Mouse (Mus musculus): ENCODE data around the gene Rere. TPM values are rescaled to one million over a fixed set of nuclear protein-coding genes. Genes with fewer than 3 reads are reported as not detected.
"Not testable (repeated sequence)": the region's sequence is repeated elsewhere in the genome, so short reads cannot be mapped to it uniquely, and the experiment has no call there.

The Rere gene
- polyA plus RNA-seq, 1 experiment from 2014 or later, result 44.4 TPM

DNA sequence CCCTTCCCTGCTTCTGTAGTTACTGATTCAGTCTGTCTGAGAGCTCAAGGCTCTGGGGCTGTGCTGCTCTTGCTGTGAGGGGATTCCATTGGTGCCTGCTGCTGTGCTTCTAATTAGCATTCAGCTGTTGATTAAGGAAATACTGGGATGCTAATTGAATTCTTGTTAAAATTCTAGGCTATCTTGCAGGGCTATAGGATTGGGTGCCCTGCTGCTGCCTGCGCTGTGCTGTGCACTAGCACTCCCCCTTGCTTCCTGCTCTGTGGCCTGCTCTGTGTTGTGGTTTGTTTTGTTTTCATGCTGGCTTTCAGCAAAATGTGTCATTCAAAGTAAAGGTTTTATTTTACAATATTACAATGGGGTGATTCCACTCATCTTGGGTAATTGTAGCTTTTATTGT is 258.4 kb downstream of the Rere start:
- peak overlapping the region; percentile 76 for H3K27ac ChIP-seq
- peaks cover 11% of the 10 kb centered on the region; the same call in 1 of the 2 replicates for H3K4me1 ChIP-seq (replicated peaks; ENCODE audit: control insufficient read depth, insufficient read depth, low read length)
- WGBS, result 27% methylated on average over 1 of the region's 1 CpGs
- no peak overlapping the region for H3K4me3 ChIP-seq (replicated peaks; ENCODE audit: low read length)
- peaks cover 19% of the 10 kb centered on the region for H3K36me3 ChIP-seq (replicated peaks; ENCODE audit: control insufficient read depth, insufficient read depth)
- no peaks in the 10 kb centered on the region for H3K27me3 ChIP-seq (ENCODE audit: control insufficient read depth, insufficient read depth, low read length)
- ATAC-seq (ENCODE audit: low FRiP score) (peak; percentile 85), DNase-seq (ENCODE audit: low spot score) (peak; percentile 59)
- H3K9me3 ChIP-seq (ENCODE audit: control insufficient read depth, low read length), result no peaks in the 10 kb centered on the region
- H3K4me2 ChIP-seq (replicated peaks), result no peak overlapping the region
- H3K9ac ChIP-seq, result no peak overlapping the region

DNA sequence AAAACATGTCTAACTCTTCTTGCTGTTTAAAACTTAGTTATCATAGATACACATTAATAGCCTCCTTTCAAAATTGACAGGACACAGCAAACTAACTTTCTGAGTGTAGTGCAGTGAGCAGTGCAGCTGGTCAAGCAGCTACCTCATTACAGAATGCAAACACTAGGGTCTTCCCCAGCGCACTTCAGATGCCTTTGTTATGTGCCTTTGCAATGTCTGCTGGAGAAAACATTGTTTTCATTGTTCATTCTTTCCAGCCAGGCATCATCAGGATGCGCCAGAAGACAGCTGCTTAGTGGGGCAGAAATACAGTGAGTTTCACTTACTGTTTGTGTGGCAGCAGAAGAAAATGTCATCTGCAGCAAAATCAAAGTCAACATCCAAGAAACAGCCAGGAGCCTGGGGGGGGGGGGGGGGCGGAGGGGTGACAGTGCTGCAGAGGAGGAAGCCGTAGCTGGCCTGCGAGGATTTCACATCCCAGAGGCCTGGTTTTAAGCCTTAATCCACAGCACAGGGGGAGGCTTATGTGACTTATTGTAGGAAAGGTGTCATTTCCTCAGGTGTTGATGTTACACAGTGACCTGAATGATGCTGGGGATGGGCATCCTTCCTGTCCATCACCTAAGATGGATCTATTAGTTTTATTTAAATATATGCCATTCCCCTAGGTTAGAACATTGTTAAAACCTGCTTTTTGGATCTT is 259.1 kb downstream of the Rere start:
- no peak for DNase-seq (ENCODE audit: low spot score)
- Histone ChIP-seq H3K36me3 (replicated peaks; ENCODE audit: control insufficient read depth, insufficient read depth) (peaks cover 12% of the 10 kb centered on the region; the same call in 1 of the 2 replicates), H3K27me3 (ENCODE audit: control insufficient read depth, insufficient read depth, low read length) (no peaks in the 10 kb centered on the region), H3K4me1 (replicated peaks; ENCODE audit: control insufficient read depth, insufficient read depth, low read length) (peaks cover 11% of the 10 kb centered on the region; the same call in 1 of the 2 replicates), H3K4me3 (replicated peaks; ENCODE audit: low read length) (no peak overlapping the region), H3K9me3 (ENCODE audit: control insufficient read depth, low read length) (no peaks in the 10 kb centered on the region), H3K9ac (peak overlapping the region; percentile 18; the same call in 1 of the 2 replicates), H3K27ac (peak overlapping the region; percentile 76), H3K4me2 (replicated peaks) (no peak overlapping the region)
- no peak for ATAC-seq (ENCODE audit: low FRiP score)
- WGBS, result 11% methylated on average over 4 of the region's 5 CpGs

GRCm38 (mm10) chr4:150544231-150544630 is 262.8 kb downstream of the Rere start:
- no peak for DNase-seq (ENCODE audit: low spot score)
- 82% methylated on average over 7 of the region's 7 CpGs for WGBS
- Histone ChIP-seq H3K36me3 (replicated peaks; ENCODE audit: control insufficient read depth, insufficient read depth) (peaks cover 14% of the 10 kb centered on the region), H3K4me2 (replicated peaks) (no peak overlapping the region), H3K27ac (peak overlapping the region; percentile 3; the same call in 1 of the 2 replicates), H3K9ac (no peak overlapping the region), H3K9me3 (ENCODE audit: control insufficient read depth, low read length) (no peaks in the 10 kb centered on the region), H3K27me3 (ENCODE audit: control insufficient read depth, insufficient read depth, low read length) (no peaks in the 10 kb centered on the region), H3K4me1 (replicated peaks; ENCODE audit: control insufficient read depth, insufficient read depth, low read length) (peaks cover 7% of the 10 kb centered on the region; the same call in 1 of the 2 replicates), H3K4me3 (replicated peaks; ENCODE audit: low read length) (no peak overlapping the region)
- ATAC-seq (ENCODE audit: low FRiP score), result no peak

- Histone ChIP-seq H3K4me3 (replicated peaks; ENCODE audit: low read length) (no peak overlapping the region), H3K4me2 (replicated peaks) (no peak overlapping the region), H3K27me3 (ENCODE audit: control insufficient read depth, insufficient read depth, low read length) (no peaks in the 10 kb centered on the region), H3K9ac (no peak overlapping the region), H3K9me3 (ENCODE audit: control insufficient read depth, low read length) (no peaks in the 10 kb centered on the region), H3K4me1 (replicated peaks; ENCODE audit: control insufficient read depth, insufficient read depth, low read length) (peaks cover 7% of the 10 kb centered on the region; the same call in 1 of the 2 replicates), H3K36me3 (replicated peaks; ENCODE audit: control insufficient read depth, insufficient read depth) (peaks cover 14% of the 10 kb centered on the region), H3K27ac (0 out of 2 replicates have a peak overlapping the region, but pooled peaks have one; percentile 3)
- 88% methylated on average over 10 of the region's 10 CpGs for WGBS
- ATAC-seq (ENCODE audit: low FRiP score), result no peak
- no peak for DNase-seq (ENCODE audit: low spot score)
Measured at GRCm38 (mm10) chr4:150544652-150545258, 263.3 kb downstream of the Rere start.

GRCm38 (mm10) chr4:150545775-150546174 is 264.3 kb downstream of the Rere start:
- no peak overlapping the region for H3K27ac ChIP-seq
- ATAC-seq (ENCODE audit: low FRiP score) (no peak), DNase-seq (ENCODE audit: low spot score) (no peak)
- H3K9me3 ChIP-seq (ENCODE audit: control insufficient read depth, low read length), result no peaks in the 10 kb centered on the region
- H3K36me3 ChIP-seq (replicated peaks; ENCODE audit: control insufficient read depth, insufficient read depth), result peaks cover 17% of the 10 kb centered on the region
- H3K4me1 ChIP-seq (replicated peaks; ENCODE audit: control insufficient read depth, insufficient read depth, low read length), result 0 out of 2 replicates have a peak, but pooled peaks cover 1% of the 10 kb centered on the region
- no peak overlapping the region for H3K4me2 ChIP-seq (replicated peaks)
- H3K27me3 ChIP-seq (ENCODE audit: control insufficient read depth, insufficient read depth, low read length), result no peaks in the 10 kb centered on the region
- 93% methylated on average over 7 of the region's 7 CpGs for WGBS
- H3K9ac ChIP-seq, result no peak overlapping the region
- no peak overlapping the region for H3K4me3 ChIP-seq (replicated peaks; ENCODE audit: low read length)

GRCm38 (mm10) chr4:150546296-150546695 is 264.9 kb downstream of the Rere start:
- peaks cover 17% of the 10 kb centered on the region for H3K36me3 ChIP-seq (replicated peaks; ENCODE audit: control insufficient read depth, insufficient read depth)
- ATAC-seq (ENCODE audit: low FRiP score); H3K9me3 ChIP-seq (ENCODE audit: control insufficient read depth, low read length); H3K4me3 ChIP-seq (replicated peaks; ENCODE audit: low read length); H3K9ac ChIP-seq; H3K27me3 ChIP-seq (ENCODE audit: control insufficient read depth, insufficient read depth, low read length); H3K27ac ChIP-seq; H3K4me2 ChIP-seq (replicated peaks); DNase-seq (ENCODE audit: low spot score); H3K4me1 ChIP-seq (replicated peaks; ENCODE audit: control insufficient read depth, insufficient read depth, low read length): not testable (repeated sequence)
- 96% methylated on average over 4 of the region's 4 CpGs for WGBS

DNA sequence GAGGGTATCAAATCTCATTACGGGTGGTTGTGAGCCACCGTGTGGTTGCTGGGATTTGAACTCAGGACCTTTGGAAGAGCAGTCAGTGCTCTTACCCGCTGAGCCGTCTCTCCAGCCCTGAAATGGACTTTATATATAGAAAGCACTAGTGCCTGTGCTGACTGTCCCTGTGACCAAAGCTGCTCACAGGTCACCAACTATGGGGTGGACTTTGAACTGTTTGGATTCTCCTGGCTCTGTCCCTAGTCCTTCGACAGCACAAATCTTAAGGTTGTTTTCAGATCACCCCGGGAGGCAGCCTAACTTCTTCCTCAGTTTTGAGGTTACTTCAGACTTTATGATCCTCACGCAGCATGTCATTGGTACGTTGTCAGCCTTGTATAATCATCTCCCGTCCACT is 267.9 kb downstream of the Rere start:
- no peak overlapping the region for H3K27ac ChIP-seq
- H3K9me3 ChIP-seq (ENCODE audit: control insufficient read depth, low read length), result no peaks in the 10 kb centered on the region
- H3K4me3 ChIP-seq (replicated peaks; ENCODE audit: low read length), result no peak overlapping the region
- H3K9ac ChIP-seq, result no peak overlapping the region
- no peaks in the 10 kb centered on the region for H3K4me1 ChIP-seq (replicated peaks; ENCODE audit: control insufficient read depth, insufficient read depth, low read length)
- H3K4me2 ChIP-seq (replicated peaks), result no peak overlapping the region
- peaks cover 17% of the 10 kb centered on the region for H3K36me3 ChIP-seq (replicated peaks; ENCODE audit: control insufficient read depth, insufficient read depth)
- ATAC-seq (ENCODE audit: low FRiP score) (no peak), DNase-seq (ENCODE audit: low spot score) (no peak)
- no peaks in the 10 kb centered on the region for H3K27me3 ChIP-seq (ENCODE audit: control insufficient read depth, insufficient read depth, low read length)
- 94% methylated on average over 9 of the region's 9 CpGs for WGBS

- Histone ChIP-seq H3K9ac (no peak overlapping the region), H3K27ac (no peak overlapping the region), H3K4me1 (replicated peaks; ENCODE audit: control insufficient read depth, insufficient read depth, low read length) (no peaks in the 10 kb centered on the region), H3K36me3 (replicated peaks; ENCODE audit: control insufficient read depth, insufficient read depth) (peaks cover 17% of the 10 kb centered on the region), H3K9me3 (ENCODE audit: control insufficient read depth, low read length) (no peaks in the 10 kb centered on the region), H3K4me3 (replicated peaks; ENCODE audit: low read length) (no peak overlapping the region), H3K27me3 (ENCODE audit: control insufficient read depth, insufficient read depth, low read length) (no peaks in the 10 kb centered on the region), H3K4me2 (replicated peaks) (no peak overlapping the region)
- no peak for DNase-seq (ENCODE audit: low spot score)
- ATAC-seq (ENCODE audit: low FRiP score), result no peak
- 86% methylated on average over 12 of the region's 12 CpGs for WGBS
Measured at GRCm38 (mm10) chr4:150549989-150550716, 268.7 kb downstream of the Rere start.

GRCm38 (mm10) chr4:150551390-150551789 is 269.9 kb downstream of the Rere start:
- DNase-seq (ENCODE audit: low spot score) (no peak), ATAC-seq (ENCODE audit: low FRiP score) (no peak)
- H3K4me3 ChIP-seq (replicated peaks; ENCODE audit: low read length), result no peak overlapping the region
- no peak overlapping the region for H3K9ac ChIP-seq
- H3K4me1 ChIP-seq (replicated peaks; ENCODE audit: control insufficient read depth, insufficient read depth, low read length), result peaks cover 7% of the 10 kb centered on the region
- H3K9me3 ChIP-seq (ENCODE audit: control insufficient read depth, low read length), result no peaks in the 10 kb centered on the region
- 74% methylated on average over 4 of the region's 4 CpGs for WGBS
- H3K4me2 ChIP-seq (replicated peaks), result no peak overlapping the region
- no peak overlapping the region for H3K27ac ChIP-seq
- no peaks in the 10 kb centered on the region for H3K27me3 ChIP-seq (ENCODE audit: control insufficient read depth, insufficient read depth, low read length)
- H3K36me3 ChIP-seq (replicated peaks; ENCODE audit: control insufficient read depth, insufficient read depth), result peaks cover 10% of the 10 kb centered on the region
